Mouse (Mus musculus): Measurements from ENCODE around the gene Amelx.

The Amelx gene

DNA sequence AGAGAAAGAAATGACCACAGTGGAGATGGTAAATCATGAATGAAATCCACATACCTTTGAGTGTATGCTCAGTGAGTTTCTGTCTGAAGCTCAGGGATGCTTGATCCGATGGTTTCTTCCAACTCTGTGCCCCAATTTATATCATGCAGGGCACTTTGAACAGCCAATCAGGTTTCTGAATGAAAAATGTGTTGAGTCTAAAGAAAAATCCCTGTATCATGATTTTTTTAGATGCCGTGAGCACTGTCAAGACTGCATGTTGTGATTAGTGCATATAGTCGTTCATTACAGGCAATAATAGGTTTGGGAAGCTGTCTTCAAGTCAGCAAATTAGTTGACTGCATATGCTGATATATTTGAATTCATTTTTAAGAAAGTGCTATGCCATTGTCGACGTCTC, at the start of gene Amelx:
Amelx (minus strand) TSS at position 101 of the 400 bp plus-strand sequence.
- DNase-seq (ENCODE audit: extremely low read depth, low read depth), result no peak

DNA sequence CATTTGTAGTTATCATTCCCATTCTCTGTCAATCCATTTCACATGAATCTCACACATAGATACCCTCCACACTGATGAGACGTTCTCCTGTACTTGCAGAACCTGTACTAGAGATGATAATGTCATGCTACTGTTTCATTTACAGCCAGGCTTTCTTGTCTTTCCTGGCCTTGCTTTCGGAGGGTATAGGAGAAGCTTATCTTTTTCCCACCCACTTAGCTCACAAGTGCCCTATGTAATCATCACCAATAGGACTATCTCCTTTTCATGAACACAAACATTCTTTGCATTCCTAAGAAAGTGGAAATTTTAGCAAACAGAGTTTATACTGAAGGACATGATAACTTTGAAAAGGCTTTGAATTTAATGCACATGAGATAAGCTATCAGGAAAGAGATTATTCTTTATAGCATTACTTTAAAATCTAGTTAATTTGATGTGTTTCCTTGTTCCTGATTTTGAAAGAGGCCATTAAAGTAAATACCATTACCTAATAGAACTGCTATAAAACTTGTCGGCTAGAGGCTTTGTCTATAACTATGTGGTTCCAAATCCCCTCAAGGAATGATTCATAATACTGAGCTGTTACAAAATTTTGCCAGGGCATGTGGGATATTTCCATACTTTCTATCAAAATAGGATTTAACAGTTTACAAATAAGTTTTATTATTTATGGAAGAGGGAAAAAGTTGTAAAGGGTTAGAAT, 35.5 kb upstream of the Amelx start:
- no peak for DNase-seq (ENCODE audit: extremely low read depth, low read depth)

DNA sequence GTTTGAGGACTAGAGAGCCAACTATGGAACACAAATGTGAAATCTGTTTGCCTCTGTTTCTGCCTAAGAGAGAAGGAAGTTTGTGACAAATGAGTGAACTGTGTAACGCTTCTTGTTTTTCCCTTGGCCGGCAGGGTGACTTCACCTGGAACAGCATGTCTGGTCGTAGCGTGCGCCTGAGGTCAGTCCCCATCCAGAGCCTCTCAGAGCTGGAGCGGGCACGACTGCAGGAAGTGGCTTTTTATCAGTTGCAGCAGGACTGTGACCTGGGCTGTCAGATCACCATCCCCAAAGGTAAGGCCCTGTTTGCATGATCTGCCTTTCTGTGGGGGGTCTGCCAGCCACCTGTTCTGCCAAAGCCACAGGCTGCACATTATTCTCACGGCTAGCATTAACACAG, 33.1 kb upstream of the Amelx start:
- DNase-seq (ENCODE audit: extremely low read depth, low read depth), result peak; percentile 10

DNA sequence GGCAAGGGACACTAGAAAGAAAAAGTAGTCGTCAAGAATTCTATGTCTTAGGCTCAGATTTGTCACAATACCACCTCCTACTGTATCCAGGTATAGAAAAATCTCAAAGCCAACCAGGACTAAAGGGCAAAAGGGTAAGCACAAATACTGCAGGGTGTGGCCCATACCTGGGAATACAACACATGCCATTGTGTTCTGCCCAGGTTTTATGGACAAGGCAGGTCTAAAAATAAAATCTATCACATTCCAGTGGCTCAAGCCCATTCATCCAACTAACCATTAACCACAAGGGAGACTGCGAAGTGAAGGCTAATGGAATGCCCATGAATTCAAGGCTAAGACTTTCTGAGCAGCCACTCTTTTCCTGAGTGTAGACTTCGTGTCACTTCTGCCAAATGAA, 23.0 kb upstream of the Amelx start:
- no peak for DNase-seq (ENCODE audit: extremely low read depth, low read depth)

DNA sequence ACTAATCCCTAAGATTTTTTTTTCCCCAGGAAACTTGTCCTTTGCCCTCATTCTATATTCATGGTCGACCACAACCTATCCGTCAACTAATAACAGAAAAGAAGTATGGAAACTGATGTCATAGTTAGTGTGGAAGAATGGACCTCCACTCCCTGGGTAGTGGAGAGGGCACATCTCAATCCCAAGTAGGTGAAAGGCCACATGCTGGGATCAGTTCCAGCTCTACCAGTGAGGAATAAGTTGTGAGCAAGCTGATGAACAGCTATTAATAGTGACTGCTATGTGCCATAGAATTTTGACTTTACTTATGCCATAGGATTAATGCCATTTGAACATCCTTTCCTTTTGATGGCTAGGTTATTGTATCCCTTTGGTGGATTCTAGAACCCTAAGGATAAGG, 8.4 kb downstream of the Amelx start:
- no peak for DNase-seq (ENCODE audit: extremely low read depth, low read depth)

DNA sequence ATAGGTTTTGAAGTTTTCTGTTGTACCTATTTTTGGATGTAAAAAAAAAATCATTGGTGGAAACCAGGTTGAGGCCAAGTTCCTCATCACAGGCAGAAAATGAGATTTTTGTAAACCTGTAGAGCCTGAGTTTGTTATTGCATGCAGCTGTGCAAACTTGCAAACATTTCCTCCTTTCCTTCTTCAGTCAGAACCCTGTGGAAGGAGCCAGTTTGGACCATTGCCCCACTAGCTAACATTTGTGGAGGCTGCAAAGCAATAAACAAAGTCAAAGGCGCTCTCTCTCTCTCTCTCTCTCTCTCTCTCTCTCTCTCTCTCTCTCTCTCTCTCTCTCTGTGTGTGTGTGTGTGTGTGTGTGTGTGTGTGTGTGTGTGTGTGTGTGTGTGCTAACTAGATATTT, 13.2 kb downstream of the Amelx start:
- no peak for DNase-seq (ENCODE audit: extremely low read depth, low read depth)

DNA sequence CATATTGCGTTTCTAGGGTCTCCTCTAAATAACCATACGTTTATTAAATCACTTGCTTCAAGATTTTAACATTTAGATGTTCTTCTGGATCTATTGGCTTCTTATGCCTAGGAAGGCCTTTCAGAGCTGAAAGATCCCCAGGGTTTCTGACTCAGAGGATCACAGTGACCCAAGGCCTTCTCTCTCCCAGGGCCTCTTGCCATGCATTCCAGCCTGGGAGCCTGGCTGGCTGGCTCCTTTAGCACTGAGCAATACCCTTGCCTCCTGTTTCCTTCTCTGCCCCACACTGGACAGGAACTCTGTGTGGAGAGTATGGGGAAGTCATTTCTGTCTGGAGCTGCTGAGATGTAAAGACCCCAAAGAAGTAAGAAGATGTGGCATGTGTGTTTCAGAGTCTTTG, 16.0 kb downstream of the Amelx start:
- no peak for DNase-seq (ENCODE audit: extremely low read depth, low read depth)

DNA sequence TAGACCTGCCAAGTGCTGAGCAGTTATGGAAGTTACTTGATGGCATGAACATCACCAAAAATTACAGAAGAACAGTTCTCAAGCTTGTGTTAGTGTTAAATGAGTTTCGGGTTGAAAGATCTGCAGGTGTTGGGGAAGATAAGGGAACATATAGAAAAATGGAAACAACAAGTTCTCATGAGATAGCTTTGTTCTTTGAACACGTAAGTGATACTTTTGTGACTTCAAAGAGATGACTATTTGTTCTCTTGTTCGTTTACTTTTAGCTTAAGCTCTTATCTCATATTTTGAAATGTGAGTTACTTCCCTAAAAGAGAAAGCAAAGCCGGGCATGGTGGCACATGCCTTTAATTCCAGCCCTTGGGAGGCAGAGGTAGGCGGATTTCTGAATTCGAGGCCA, 28.6 kb downstream of the Amelx start:
- DNase-seq (ENCODE audit: extremely low read depth, low read depth), result peak; percentile 78

DNA sequence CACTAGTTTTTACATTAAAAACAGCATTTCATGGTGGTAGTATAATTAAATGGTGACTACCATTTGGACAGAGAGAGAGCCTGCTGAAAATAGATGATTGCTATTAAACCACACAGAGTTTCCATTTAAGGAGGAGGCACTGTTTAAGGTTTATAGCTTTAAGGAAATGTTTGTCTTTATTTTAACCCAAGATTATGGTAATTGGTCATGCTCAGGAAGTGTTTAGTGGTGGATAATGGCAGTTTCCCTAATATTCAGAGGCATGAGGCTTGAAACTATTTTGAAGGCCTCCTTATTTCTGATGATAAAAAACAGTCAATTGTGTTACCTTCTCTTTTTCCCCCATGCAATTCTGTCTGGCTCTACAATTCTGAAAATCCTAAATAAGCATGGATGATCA, 33.2 kb downstream of the Amelx start:
- DNase-seq (ENCODE audit: extremely low read depth, low read depth), result peak; percentile 13

DNA sequence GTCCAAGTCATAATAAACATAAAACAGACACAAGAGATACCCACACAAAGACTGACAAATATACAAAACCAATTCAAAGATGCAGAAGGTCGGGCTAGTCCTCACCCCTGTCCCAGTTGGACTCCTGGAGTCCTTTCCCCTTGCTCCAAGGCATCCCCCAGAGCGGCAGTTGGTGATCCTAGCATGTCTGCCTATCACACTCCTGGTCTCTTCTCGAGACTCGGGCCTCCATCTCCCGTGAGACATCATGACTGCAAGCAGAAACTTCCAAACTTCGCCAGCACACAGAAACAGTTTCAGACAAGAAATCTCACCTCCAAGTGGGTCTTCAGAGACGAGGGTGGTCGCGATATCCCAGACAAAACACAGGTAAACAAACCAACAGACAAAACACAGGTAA, 46.5 kb downstream of the Amelx start:
- DNase-seq (ENCODE audit: extremely low read depth, low read depth), result no peak

DNA sequence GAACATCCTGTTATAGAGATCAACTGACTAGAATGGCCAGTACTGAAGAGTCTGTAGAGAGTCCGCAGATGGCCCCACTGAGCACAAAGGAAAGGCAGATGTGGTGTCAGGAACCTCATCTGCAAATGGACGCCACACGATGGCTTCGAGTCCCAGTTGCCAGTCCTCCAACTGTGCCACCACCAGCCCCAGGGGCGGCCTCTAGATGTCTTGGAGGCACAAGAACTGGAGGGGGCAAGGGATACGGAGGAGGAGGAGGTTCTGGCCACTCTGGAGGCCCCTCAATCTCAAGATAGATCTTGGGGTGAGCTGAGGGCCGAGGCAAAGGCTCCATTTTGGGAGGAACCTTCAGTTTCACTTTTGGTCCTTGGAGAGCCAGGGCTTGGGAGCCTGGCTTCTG, 47.2 kb downstream of the Amelx start:
- DNase-seq (ENCODE audit: extremely low read depth, low read depth), result no peak

Measured in MEL-GATA-1-ER (cell line).